Mouse (Mus musculus): ENCODE measurements around the gene Rnf39. TPM values are rescaled to one million over a fixed set of nuclear protein-coding genes. Genes with fewer than 3 reads are reported as not detected.
A peak's percentile ranks its signal among the peaks of the same experiment; 100 is the strongest.

Gene Rnf39
- polyA plus RNA-seq, 1 experiment, result 0.88 TPM

DNA sequence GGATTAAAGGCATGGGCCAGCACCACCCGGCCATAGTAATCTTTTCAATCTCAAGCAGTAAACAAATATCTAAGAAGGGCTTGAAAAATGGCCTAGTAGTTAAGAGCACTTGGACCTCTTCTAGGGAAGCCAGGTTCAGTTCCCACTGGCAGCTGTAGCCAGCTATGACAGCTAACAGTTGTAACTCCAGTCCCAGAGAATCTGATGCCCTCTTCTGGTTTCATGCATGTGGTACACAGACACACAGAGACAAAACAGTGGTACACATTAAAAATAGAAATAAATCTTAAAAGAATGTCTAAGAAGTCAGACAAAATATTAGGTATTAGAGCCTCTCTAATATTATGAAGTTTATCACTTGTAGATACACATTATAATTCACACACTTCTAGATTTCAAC is 18.4 kb downstream of the Rnf39 start:
- Histone ChIP-seq H3K4me1 (ENCODE audit: control insufficient read depth, insufficient read depth, low read length) (no peaks in the 10 kb centered on the region), H3K27ac (ENCODE audit: insufficient read depth, low read length) (no peak overlapping the region), H3K9me3 (replicated peaks; ENCODE audit: control insufficient read depth, insufficient read depth, low read length, poor library complexity, severe bottlenecking) (peaks cover 2% of the 10 kb centered on the region; the same call in 1 of the 2 replicates), H3K9ac (ENCODE audit: low read depth, poor library complexity, severe bottlenecking) (no peak overlapping the region), H3K27me3 (ENCODE audit: control insufficient read depth, insufficient read depth, low read length, poor library complexity, severe bottlenecking) (no peaks in the 10 kb centered on the region), H3K36me3 (ENCODE audit: control insufficient read depth, insufficient read depth, low read length, poor library complexity, severe bottlenecking) (peaks cover 14% of the 10 kb centered on the region; the same call in 1 of the 2 replicates), H3K4me3 (ENCODE audit: low read depth, low read length) (no peak overlapping the region)
- TF ChIP-seq CTCF (IDR thresholded peaks at IDR 0.05; ENCODE audit: low read depth, low read length) (no peak), EP300 (IDR thresholded peaks at IDR 0.05; ENCODE audit: insufficient read depth, low read depth, low read length) (no peak), POLR2A (IDR thresholded peaks at IDR 0.05; ENCODE audit: insufficient read depth, low read length) (no peak)

GRCm38 (mm10) chr17:36966875-36967274 is 24.2 kb downstream of the Rnf39 start:
- H3K36me3 ChIP-seq (ENCODE audit: control insufficient read depth, insufficient read depth, low read length, poor library complexity, severe bottlenecking), result peaks cover 30% of the 10 kb centered on the region
- no peak for TF ChIP-seq POLR2A (IDR thresholded peaks at IDR 0.05; ENCODE audit: insufficient read depth, low read length)
- peaks cover 2% of the 10 kb centered on the region; the same call in 1 of the 2 replicates for H3K9me3 ChIP-seq (replicated peaks; ENCODE audit: control insufficient read depth, insufficient read depth, low read length, poor library complexity, severe bottlenecking)
- no peak overlapping the region for H3K9ac ChIP-seq (ENCODE audit: low read depth, poor library complexity, severe bottlenecking)
- H3K27me3 ChIP-seq (ENCODE audit: control insufficient read depth, insufficient read depth, low read length, poor library complexity, severe bottlenecking), result no peaks in the 10 kb centered on the region
- H3K4me1 ChIP-seq (ENCODE audit: control insufficient read depth, insufficient read depth, low read length), result no peaks in the 10 kb centered on the region
- no peak overlapping the region for H3K4me3 ChIP-seq (ENCODE audit: low read depth, low read length)
- H3K27ac ChIP-seq (ENCODE audit: insufficient read depth, low read length), result no peak overlapping the region

DNA sequence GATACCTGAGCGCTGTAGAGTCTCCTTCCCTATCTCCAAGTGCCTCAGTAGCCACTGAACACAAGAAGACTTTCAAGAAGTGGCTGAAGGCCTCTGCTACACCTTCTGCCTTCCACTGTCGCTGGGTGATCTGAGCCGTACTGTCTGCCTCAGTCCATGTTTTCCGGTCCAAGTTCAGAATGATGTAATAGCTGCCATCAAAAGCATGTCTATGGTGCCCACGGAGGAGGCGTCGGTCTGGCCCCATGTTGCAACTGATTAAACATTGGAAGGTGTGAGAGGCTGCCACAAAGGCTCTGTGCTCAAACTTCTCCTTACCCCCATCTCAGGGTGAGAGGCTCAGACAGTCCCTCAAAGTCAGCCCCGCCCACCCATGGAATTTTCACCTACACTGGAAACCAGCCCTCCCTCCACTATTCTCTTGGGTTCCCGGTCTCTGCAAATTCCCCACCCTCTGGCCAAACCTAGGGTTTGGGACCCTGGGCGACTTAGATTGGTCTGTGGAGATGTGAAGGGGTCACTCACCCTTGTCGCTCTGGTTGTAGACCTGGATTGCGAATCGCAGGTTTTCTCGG is 27.7 kb downstream of the Rnf39 start:
- Histone ChIP-seq H3K9me3 (replicated peaks; ENCODE audit: control insufficient read depth, insufficient read depth, low read length, poor library complexity, severe bottlenecking) (no peaks in the 10 kb centered on the region), H3K36me3 (ENCODE audit: control insufficient read depth, insufficient read depth, low read length, poor library complexity, severe bottlenecking) (peaks cover 20% of the 10 kb centered on the region), H3K4me3 (ENCODE audit: low read depth, low read length) (peak overlapping the region; percentile 73), H3K27me3 (ENCODE audit: control insufficient read depth, insufficient read depth, low read length, poor library complexity, severe bottlenecking) (no peaks in the 10 kb centered on the region), H3K9ac (ENCODE audit: low read depth, poor library complexity, severe bottlenecking) (peak overlapping the region; percentile 74), H3K27ac (ENCODE audit: insufficient read depth, low read length) (peak overlapping the region; percentile 82), H3K4me1 (ENCODE audit: control insufficient read depth, insufficient read depth, low read length) (peaks cover 3% of the 10 kb centered on the region)
- TF ChIP-seq POLR2A (IDR thresholded peaks at IDR 0.05; ENCODE audit: insufficient read depth, low read length) (no peak), EP300 (IDR thresholded peaks at IDR 0.05; ENCODE audit: insufficient read depth, low read depth, low read length) (no peak)

DNA sequence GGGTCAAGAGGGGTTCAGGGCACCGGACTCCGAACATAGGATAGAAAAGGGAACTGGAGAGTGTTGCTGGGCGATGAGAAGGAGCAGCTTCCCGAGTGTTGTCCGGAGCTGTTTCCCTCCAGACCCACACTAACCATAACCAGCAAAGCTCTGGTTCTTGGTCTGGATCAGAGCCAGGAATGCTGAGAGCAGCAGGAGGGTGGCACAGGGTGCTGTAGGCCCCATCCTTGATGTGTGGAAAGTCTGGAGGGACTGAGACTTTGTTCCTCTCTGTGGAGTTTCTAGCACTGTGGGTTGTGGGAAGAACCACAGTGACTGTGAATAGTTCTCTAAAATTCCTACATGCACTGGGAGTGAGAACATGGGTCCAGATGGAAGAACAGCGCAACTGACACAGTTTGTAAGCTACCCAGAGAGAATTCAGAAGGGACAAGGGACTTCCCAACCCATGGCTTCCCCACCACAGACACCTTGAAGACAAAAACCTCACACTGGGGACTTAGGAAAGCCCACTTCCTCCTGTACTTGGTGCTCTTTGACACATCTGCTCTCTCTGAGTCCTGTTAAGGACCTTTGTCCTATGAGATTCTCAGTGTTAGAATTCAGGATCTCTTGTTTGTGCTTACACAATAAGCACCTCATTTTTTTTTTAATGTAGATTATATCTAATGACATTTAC is 28.6 kb downstream of the Rnf39 start:
- Histone ChIP-seq H3K4me3 (ENCODE audit: low read depth, low read length) (peak overlapping the region; percentile 73), H3K36me3 (ENCODE audit: control insufficient read depth, insufficient read depth, low read length, poor library complexity, severe bottlenecking) (peaks cover 18% of the 10 kb centered on the region), H3K9ac (ENCODE audit: low read depth, poor library complexity, severe bottlenecking) (peak overlapping the region; percentile 74), H3K4me1 (ENCODE audit: control insufficient read depth, insufficient read depth, low read length) (peaks cover 5% of the 10 kb centered on the region), H3K27me3 (ENCODE audit: control insufficient read depth, insufficient read depth, low read length, poor library complexity, severe bottlenecking) (no peaks in the 10 kb centered on the region), H3K27ac (ENCODE audit: insufficient read depth, low read length) (peak overlapping the region; percentile 81), H3K9me3 (replicated peaks; ENCODE audit: control insufficient read depth, insufficient read depth, low read length, poor library complexity, severe bottlenecking) (no peaks in the 10 kb centered on the region)
- TF ChIP-seq POLR2A (IDR thresholded peaks at IDR 0.05; ENCODE audit: insufficient read depth, low read length) (no peak), EP300 (IDR thresholded peaks at IDR 0.05; ENCODE audit: insufficient read depth, low read depth, low read length) (no peak), CTCF (IDR thresholded peaks at IDR 0.05; ENCODE audit: low read depth, low read length) (no peak)

- TF ChIP-seq POLR2A (IDR thresholded peaks at IDR 0.05; ENCODE audit: insufficient read depth, low read length) (peak; percentile 43), CTCF (IDR thresholded peaks at IDR 0.05; ENCODE audit: low read depth, low read length) (no peak), EP300 (IDR thresholded peaks at IDR 0.05; ENCODE audit: insufficient read depth, low read depth, low read length) (no peak)
- Histone ChIP-seq H3K9ac (ENCODE audit: low read depth, poor library complexity, severe bottlenecking) (peak overlapping the region; percentile 74), H3K27ac (ENCODE audit: insufficient read depth, low read length) (peak overlapping the region; percentile 99), H3K4me1 (ENCODE audit: control insufficient read depth, insufficient read depth, low read length) (peaks cover 6% of the 10 kb centered on the region), H3K27me3 (ENCODE audit: control insufficient read depth, insufficient read depth, low read length, poor library complexity, severe bottlenecking) (no peaks in the 10 kb centered on the region), H3K4me3 (ENCODE audit: low read depth, low read length) (no peak overlapping the region), H3K9me3 (replicated peaks; ENCODE audit: control insufficient read depth, insufficient read depth, low read length, poor library complexity, severe bottlenecking) (no peaks in the 10 kb centered on the region), H3K36me3 (ENCODE audit: control insufficient read depth, insufficient read depth, low read length, poor library complexity, severe bottlenecking) (peaks cover 9% of the 10 kb centered on the region)
These were observed 30.1 kb downstream of the Rnf39 start for GRCm38 (mm10) chr17:36972791-36973190.

- peaks cover 8% of the 10 kb centered on the region for H3K4me1 ChIP-seq (ENCODE audit: control insufficient read depth, insufficient read depth, low read length)
- peak overlapping the region; percentile 99 for H3K27ac ChIP-seq (ENCODE audit: insufficient read depth, low read length)
- H3K36me3 ChIP-seq (ENCODE audit: control insufficient read depth, insufficient read depth, low read length, poor library complexity, severe bottlenecking), result peaks cover 7% of the 10 kb centered on the region
- H3K27me3 ChIP-seq (ENCODE audit: control insufficient read depth, insufficient read depth, low read length, poor library complexity, severe bottlenecking), result no peaks in the 10 kb centered on the region
- TF ChIP-seq EP300 (IDR thresholded peaks at IDR 0.05; ENCODE audit: insufficient read depth, low read depth, low read length) (peak; percentile 96), POLR2A (IDR thresholded peaks at IDR 0.05; ENCODE audit: insufficient read depth, low read length) (no peak), CTCF (IDR thresholded peaks at IDR 0.05; ENCODE audit: low read depth, low read length) (no peak)
- no peaks in the 10 kb centered on the region for H3K9me3 ChIP-seq (replicated peaks; ENCODE audit: control insufficient read depth, insufficient read depth, low read length, poor library complexity, severe bottlenecking)
- H3K4me3 ChIP-seq (ENCODE audit: low read depth, low read length), result no peak overlapping the region
- H3K9ac ChIP-seq (ENCODE audit: low read depth, poor library complexity, severe bottlenecking), result peak overlapping the region; percentile 79
These were observed 30.6 kb downstream of the Rnf39 start for GRCm38 (mm10) chr17:36973271-36973787.

Data from ES-Bruce4 (cell line).